ENCODE assay signal across 21 mouse cellular contexts in the genomic region with DNA sequence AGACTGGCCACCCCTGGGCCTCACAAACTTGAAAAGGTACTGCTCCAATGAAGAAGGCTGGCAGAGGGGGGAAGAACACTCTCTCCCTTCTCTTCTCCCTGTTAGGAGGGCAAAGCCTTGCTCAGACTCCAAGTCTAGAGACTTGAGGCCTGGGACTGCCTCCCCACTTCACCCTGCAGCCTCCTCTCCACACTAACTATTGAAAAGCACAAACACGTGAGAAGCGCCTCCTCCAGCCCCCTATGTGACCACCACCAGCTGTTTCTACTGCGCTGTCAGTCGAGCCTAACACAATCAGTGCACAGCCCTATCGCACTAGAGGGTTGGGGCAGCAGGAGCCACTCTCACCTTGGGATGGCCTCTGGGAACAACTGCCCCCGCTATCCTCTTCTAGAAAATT.
"Had no signal": no experiment of that assay in that cellular context is flagged by ENCODE, and none has a peak within 500 bp of the region (broad histone marks: within the 10 kb centered on the region; RNA-seq: fewer than 3 reads in every experiment).

No protein-coding gene starts in this region.

- DNase-seq: kidney, adult 11 months; kidney, adult 8-10 months; kidney, postnatal 10 days; kidney, postnatal 36 days; layer of hippocampus, postnatal 36 days; liver; lung, adult 2 months; lung, postnatal 14 days; lung, postnatal 4 days; midbrain, embryonic 14.5 days; retina, postnatal 1 day; right cerebral cortex, postnatal 25 days; spleen, adult 18-20 months had no signal

- ATAC-seq: intestine, embryonic 15.5 days; liver, embryonic 12.5 days had no signal

- H3K9ac ChIP-seq: intestine, embryonic 15.5 days; kidney, embryonic 15.5 days; limb, embryonic 13.5 days; liver, embryonic 12.5 days; liver, embryonic 15.5 days; stomach, embryonic 15.5 days had no signal

- H3K4me2 ChIP-seq: intestine, embryonic 15.5 days; kidney, embryonic 15.5 days; limb, embryonic 13.5 days; liver, embryonic 12.5 days; liver, embryonic 15.5 days; midbrain, embryonic 11.5 days; stomach, embryonic 15.5 days had no signal

- H3K4me1 ChIP-seq: intestine, embryonic 15.5 days; kidney, embryonic 15.5 days; limb, embryonic 10.5 days; limb, embryonic 13.5 days; stomach, embryonic 15.5 days had no signal

- H3K27ac ChIP-seq: intestine, embryonic 15.5 days; kidney, embryonic 15.5 days; limb, embryonic 10.5 days; limb, embryonic 13.5 days; liver, embryonic 12.5 days; liver, embryonic 15.5 days; stomach, embryonic 15.5 days had no signal

- H3K4me3 ChIP-seq: intestine, embryonic 15.5 days; kidney, embryonic 15.5 days; limb, embryonic 10.5 days; limb, embryonic 13.5 days; liver, embryonic 12.5 days; liver, embryonic 15.5 days; stomach, embryonic 15.5 days had no signal

- H3K27me3 ChIP-seq: intestine, embryonic 15.5 days; kidney, embryonic 15.5 days; limb, embryonic 13.5 days; liver, embryonic 12.5 days; liver, embryonic 15.5 days; stomach, embryonic 15.5 days had no signal

- H3K9me3 ChIP-seq: intestine, embryonic 15.5 days; kidney, embryonic 15.5 days; limb, embryonic 10.5 days; limb, embryonic 13.5 days; liver, embryonic 12.5 days; liver, embryonic 15.5 days; stomach, embryonic 15.5 days had no signal
